Mouse (Mus musculus): Measurements from ENCODE around the gene Gm11020. TPM values are rescaled to one million over a fixed set of nuclear protein-coding genes. Genes with fewer than 3 reads are reported as not detected.
"Not testable (repeated sequence)": the region's sequence is repeated elsewhere in the genome, so short reads cannot be mapped to it uniquely, and the experiment has no call there.

Gm11020 gene
- not detected in 2 replicates for polyA plus RNA-seq (2015; fragmentation: Nextera tagmentation; extraction: Ambion mirVana)

- not testable (repeated sequence) for H3K4me2 ChIP-seq; ATAC-seq (replicated peaks; ENCODE audit: insufficient number of reproducible peaks, insufficient read depth, low FRiP score, low read depth); H3K27ac ChIP-seq; H3K27me3 ChIP-seq; H3K9ac ChIP-seq; H3K4me1 ChIP-seq (replicated peaks); H3K4me3 ChIP-seq; H3K9me3 ChIP-seq (replicated peaks); H3K36me3 ChIP-seq
- whole genome bisulfite sequencing, result 79% methylated on average over 11 of the region's 11 CpGs
These were observed at the start of gene Gm11020 for GRCm38 (mm10) chr8:104321267-104321666. TSS of gene Gm11020 (plus strand) at chr8:104321567.

GRCm38 (mm10) chr8:104293081-104293480 is 28.3 kb upstream of the Gm11020 start, which contains the start of gene Cmtm2a:
TSS of gene Cmtm2a (minus strand) at chr8:104293181.
- not testable (repeated sequence) for H3K4me1 ChIP-seq (replicated peaks); H3K9ac ChIP-seq; H3K9me3 ChIP-seq (replicated peaks); H3K4me2 ChIP-seq; H3K4me3 ChIP-seq; H3K27ac ChIP-seq; H3K27me3 ChIP-seq; H3K36me3 ChIP-seq; ATAC-seq (replicated peaks; ENCODE audit: insufficient number of reproducible peaks, insufficient read depth, low FRiP score, low read depth)
- 84% methylated on average over 12 of the region's 12 CpGs for WGBS

- WGBS, result 78% methylated on average over 1 of the region's 1 CpGs
These were observed 27.0 kb upstream of the Gm11020 start for GRCm38 (mm10) chr8:104294396-104294795.

GRCm38 (mm10) chr8:104301577-104301976 is 19.8 kb upstream of the Gm11020 start:
- not testable (repeated sequence) for H3K4me2 ChIP-seq; ATAC-seq (replicated peaks; ENCODE audit: insufficient number of reproducible peaks, insufficient read depth, low FRiP score, low read depth)
- whole genome bisulfite sequencing, result 22% methylated on average over 3 of the region's 3 CpGs

More at GRCm38 (mm10) chr8:104294396-104294795, 27.0 kb upstream of the Gm11020 start:
- Histone ChIP-seq H3K27me3 (no peaks in the 10 kb centered on the region), H3K4me2 (no peak overlapping the region), H3K9ac (no peak overlapping the region), H3K27ac (no peak overlapping the region), H3K9me3 (replicated peaks) (no peaks in the 10 kb centered on the region), H3K4me3 (no peak overlapping the region), H3K36me3 (no peaks in the 10 kb centered on the region), H3K4me1 (replicated peaks) (no peaks in the 10 kb centered on the region)
- ATAC-seq (replicated peaks; ENCODE audit: insufficient number of reproducible peaks, insufficient read depth, low FRiP score, low read depth), result no peak

GRCm38 (mm10) chr8:104302536-104302935 is 18.8 kb upstream of the Gm11020 start:
- H3K27me3 ChIP-seq; H3K4me3 ChIP-seq; H3K36me3 ChIP-seq; H3K9ac ChIP-seq; ATAC-seq (replicated peaks; ENCODE audit: insufficient number of reproducible peaks, insufficient read depth, low FRiP score, low read depth); H3K4me1 ChIP-seq (replicated peaks); H3K27ac ChIP-seq; H3K9me3 ChIP-seq (replicated peaks); H3K4me2 ChIP-seq: not testable (repeated sequence)
- 79% methylated on average over 4 of the region's 4 CpGs for WGBS

More at GRCm38 (mm10) chr8:104301577-104301976, 19.8 kb upstream of the Gm11020 start:
- not testable (repeated sequence) for H3K4me1 ChIP-seq (replicated peaks); H3K9me3 ChIP-seq (replicated peaks); H3K27me3 ChIP-seq; H3K27ac ChIP-seq; H3K9ac ChIP-seq; H3K4me3 ChIP-seq; H3K36me3 ChIP-seq

GRCm38 (mm10) chr8:104304962-104305361 is 16.4 kb upstream of the Gm11020 start:
- Histone ChIP-seq H3K27ac (no peak overlapping the region), H3K27me3 (no peaks in the 10 kb centered on the region), H3K9me3 (replicated peaks) (no peaks in the 10 kb centered on the region), H3K4me2 (no peak overlapping the region), H3K4me1 (replicated peaks) (no peaks in the 10 kb centered on the region), H3K9ac (no peak overlapping the region), H3K36me3 (no peaks in the 10 kb centered on the region), H3K4me3 (no peak overlapping the region)
- WGBS, result 80% methylated on average over 11 of the region's 11 CpGs
- no peak for ATAC-seq (replicated peaks; ENCODE audit: insufficient number of reproducible peaks, insufficient read depth, low FRiP score, low read depth)

GRCm38 (mm10) chr8:104308341-104308740 is 13.0 kb upstream of the Gm11020 start:
- ATAC-seq (replicated peaks; ENCODE audit: insufficient number of reproducible peaks, insufficient read depth, low FRiP score, low read depth); H3K9ac ChIP-seq; H3K27me3 ChIP-seq; H3K27ac ChIP-seq; H3K4me2 ChIP-seq; H3K4me3 ChIP-seq; H3K9me3 ChIP-seq (replicated peaks); H3K36me3 ChIP-seq; H3K4me1 ChIP-seq (replicated peaks): not testable (repeated sequence)
- 44% methylated on average over 6 of the region's 6 CpGs for WGBS

- ATAC-seq (replicated peaks; ENCODE audit: insufficient number of reproducible peaks, insufficient read depth, low FRiP score, low read depth); H3K36me3 ChIP-seq; H3K9me3 ChIP-seq (replicated peaks); H3K4me3 ChIP-seq; H3K4me2 ChIP-seq; H3K9ac ChIP-seq; H3K4me1 ChIP-seq (replicated peaks); H3K27me3 ChIP-seq; H3K27ac ChIP-seq: not testable (repeated sequence)
- 83% methylated on average over 36 of the region's 36 CpGs for WGBS
These were observed 11.8 kb upstream of the Gm11020 start, which contains the start of the genes Gm45711 and Cmtm1 for GRCm38 (mm10) chr8:104309441-104310155. TSS of gene Gm45711 (minus strand) at chr8:104310081. TSS of gene Cmtm1 (minus strand) at chr8:104310145.

GRCm38 (mm10) chr8:104312023-104312422 is 9.3 kb upstream of the Gm11020 start:
- H3K36me3 ChIP-seq; H3K27me3 ChIP-seq; H3K9me3 ChIP-seq (replicated peaks); H3K4me3 ChIP-seq; ATAC-seq (replicated peaks; ENCODE audit: insufficient number of reproducible peaks, insufficient read depth, low FRiP score, low read depth); H3K4me2 ChIP-seq; H3K27ac ChIP-seq; H3K9ac ChIP-seq; H3K4me1 ChIP-seq (replicated peaks): not testable (repeated sequence)
- WGBS, result 75% methylated on average over 3 of the region's 3 CpGs

GRCm38 (mm10) chr8:104313311-104313710 is 8.1 kb upstream of the Gm11020 start:
- H3K27ac ChIP-seq, result no peak overlapping the region
- no peak overlapping the region for H3K4me3 ChIP-seq
- WGBS, result 52% methylated on average over 4 of the region's 4 CpGs
- H3K27me3 ChIP-seq, result no peaks in the 10 kb centered on the region
- no peak overlapping the region for H3K9ac ChIP-seq
- no peaks in the 10 kb centered on the region for H3K4me1 ChIP-seq (replicated peaks)
- H3K9me3 ChIP-seq (replicated peaks), result no peaks in the 10 kb centered on the region
- H3K4me2 ChIP-seq, result no peak overlapping the region
- ATAC-seq (replicated peaks; ENCODE audit: insufficient number of reproducible peaks, insufficient read depth, low FRiP score, low read depth), result no peak
- H3K36me3 ChIP-seq, result no peaks in the 10 kb centered on the region

- H3K4me2 ChIP-seq; H3K27ac ChIP-seq; H3K9me3 ChIP-seq (replicated peaks); H3K4me1 ChIP-seq (replicated peaks); ATAC-seq (replicated peaks; ENCODE audit: insufficient number of reproducible peaks, insufficient read depth, low FRiP score, low read depth); H3K27me3 ChIP-seq; H3K9ac ChIP-seq; H3K36me3 ChIP-seq; H3K4me3 ChIP-seq: not testable (repeated sequence)
- WGBS, result 78% methylated on average over 12 of the region's 12 CpGs
These were observed 563 bp downstream of the Gm11020 start, which contains the start of gene Cmtm2b for GRCm38 (mm10) chr8:104321930-104322329. TSS of gene Cmtm2b (plus strand) at chr8:104322230.
